Mouse (Mus musculus): ENCODE measurements around the gene Hpca.
A peak's percentile ranks its signal among the peaks of the same experiment; 100 is the strongest.

The Hpca gene

GRCm38 (mm10) chr4:129107348-129107899, 14.4 kb downstream of the Hpca start:
- no peak for DNase-seq (ENCODE audit: low spot score)

GRCm38 (mm10) chr4:129106073-129106472, 15.8 kb downstream of the Hpca start:
- no peak for DNase-seq (ENCODE audit: low spot score)

GRCm38 (mm10) chr4:129105356-129105755, 16.5 kb downstream of the Hpca start, which contains the start of gene Tmem54:
Gene Tmem54, plus strand, starts transcription at chr4:129105548.
- no peak for DNase-seq (ENCODE audit: low spot score)

- no peak for DNase-seq (ENCODE audit: low spot score)
Measured at GRCm38 (mm10) chr4:129102133-129102829, 19.6 kb downstream of the Hpca start.

- DNase-seq (ENCODE audit: low spot score), result no peak
Measured at GRCm38 (mm10) chr4:129097006-129097405, 24.8 kb downstream of the Hpca start.

GRCm38 (mm10) chr4:129095276-129095675, 26.6 kb downstream of the Hpca start:
- no peak for DNase-seq (ENCODE audit: low spot score)

GRCm38 (mm10) chr4:129087850-129088249, 34.0 kb downstream of the Hpca start:
- DNase-seq (ENCODE audit: low spot score), result no peak

GRCm38 (mm10) chr4:129086078-129086477, 35.8 kb downstream of the Hpca start:
- peak; percentile 61 for DNase-seq (ENCODE audit: low spot score)

GRCm38 (mm10) chr4:129084896-129085295, 36.9 kb downstream of the Hpca start:
- DNase-seq (ENCODE audit: low spot score), result no peak

GRCm38 (mm10) chr4:129082379-129083115, 39.3 kb downstream of the Hpca start:
- peak; percentile 58 for DNase-seq (ENCODE audit: low spot score)

GRCm38 (mm10) chr4:129081939-129082338, 39.9 kb downstream of the Hpca start:
- no peak for DNase-seq (ENCODE audit: low spot score)

- DNase-seq (ENCODE audit: low spot score), result no peak
Measured at GRCm38 (mm10) chr4:129081512-129081911, 40.3 kb downstream of the Hpca start.

GRCm38 (mm10) chr4:129081041-129081440, 40.8 kb downstream of the Hpca start:
- no peak for DNase-seq (ENCODE audit: low spot score)

- DNase-seq (ENCODE audit: low spot score), result no peak
Measured at GRCm38 (mm10) chr4:129079126-129079525, 42.7 kb downstream of the Hpca start.

GRCm38 (mm10) chr4:129068848-129069247, 53.0 kb downstream of the Hpca start:
- DNase-seq (ENCODE audit: low spot score), result no peak

- DNase-seq (ENCODE audit: low spot score), result no peak
Measured at GRCm38 (mm10) chr4:129067638-129068415, 54.0 kb downstream of the Hpca start.

- no peak for DNase-seq (ENCODE audit: low spot score)
Measured at GRCm38 (mm10) chr4:129065688-129066236, 56.1 kb downstream of the Hpca start.

GRCm38 (mm10) chr4:129062281-129063075, 59.4 kb downstream of the Hpca start:
- no peak for DNase-seq (ENCODE audit: low spot score)
